ENCODE assay signal across 9 mouse cellular contexts in genomic region chr5:24739141-24739753, GRCm38 (mm10). TPM values are rescaled to one million over a fixed set of nuclear protein-coding genes. Genes with fewer than 3 reads are reported as not detected.
DNase-seq lines count a peak whose midpoint lies in the region; ATAC-seq and TF ChIP-seq lines count a peak whose summit lies in the region.
"Had no signal": no experiment of that assay in that cellular context is flagged by ENCODE, and none has a peak within 500 bp of the region (broad histone marks: within the 10 kb centered on the region; RNA-seq: fewer than 3 reads in every experiment).

No protein-coding gene starts in this region.

- no peaks in the 10 kb centered on the region for H3K4me1 ChIP-seq in intestine, postnatal 0 days (replicated peaks; ENCODE audit: control insufficient read depth, insufficient read depth, low read length)
- H3K4me1 ChIP-seq in limb, embryonic 15.5 days = peaks cover 21% of the 10 kb centered on the region

- H3K27ac ChIP-seq in intestine, postnatal 0 days (ENCODE audit: low read depth, low read length) = peak overlapping the region; percentile 55
- H3K27ac ChIP-seq in limb, embryonic 15.5 days = 0 out of 2 replicates have a peak overlapping the region, but pooled peaks have one; percentile 34

- H3K9me3 ChIP-seq in intestine, postnatal 0 days (ENCODE audit: control insufficient read depth) = no peaks in the 10 kb centered on the region
- H3K9me3 ChIP-seq in limb, embryonic 15.5 days = no peaks in the 10 kb centered on the region

- H3K27me3 ChIP-seq in intestine, postnatal 0 days (replicated peaks; ENCODE audit: control insufficient read depth, insufficient read depth, low read length) = no peaks in the 10 kb centered on the region
- no peaks in the 10 kb centered on the region for H3K27me3 ChIP-seq in limb, embryonic 15.5 days

- no peak for ATAC-seq in intestine, postnatal 0 days
- ATAC-seq in limb, embryonic 15.5 days (ENCODE audit: insufficient number of reproducible peaks, low FRiP score, low TSS enrichment, low read depth) = no peak
- ATAC-seq in neutrophil, adult 5-6 weeks (ENCODE audit: extremely low read depth, insufficient number of reproducible peaks, low FRiP score, poor library complexity, severe bottlenecking) = peak; percentile 56; the same call in 1 of the 2 replicates

- DNase-seq in urinary bladder, postnatal 14 days (ENCODE audit: low spot score) = peak; percentile 64
- DNase-seq in urinary bladder, adult 2 months (ENCODE audit: low spot score) = no peak
- peak; percentile 63 for DNase-seq in gastrocnemius, postnatal 25 days
- peak; percentile 33 to 45 for DNase-seq in thymus, postnatal 10 days (ENCODE audit: low spot score in 2 of 2)
- DNase-seq in embryo, embryonic 10 days (ENCODE audit: low spot score) = no peak

- WGBS in intestine, postnatal 0 days = 35% methylated on average over 15 of the region's 15 CpGs
- WGBS in limb, embryonic 15.5 days = 59% methylated on average over 15 of the region's 15 CpGs

- peak overlapping the region; percentile 21; the same call in 1 of the 2 replicates for H3K4me2 ChIP-seq in intestine, postnatal 0 days (replicated peaks; ENCODE audit: low read depth)
- H3K4me2 ChIP-seq in limb, embryonic 15.5 days = no peak overlapping the region

- TF ChIP-seq CTCF in intestine, postnatal 0 days (IDR thresholded peaks at IDR 0.05; ENCODE audit: low read depth) = no peak

- H3K36me3 ChIP-seq in intestine, postnatal 0 days (ENCODE audit: control insufficient read depth, insufficient read depth) = no peaks in the 10 kb centered on the region
- no peaks in the 10 kb centered on the region for H3K36me3 ChIP-seq in limb, embryonic 15.5 days

- H3K9ac ChIP-seq in intestine, postnatal 0 days (ENCODE audit: low read depth, low read length) = no peak overlapping the region
- H3K9ac ChIP-seq in limb, embryonic 15.5 days = no peak overlapping the region

- H3K4me3 ChIP-seq in intestine, postnatal 0 days (ENCODE audit: low read depth, low read length) = no peak overlapping the region
- H3K4me3 ChIP-seq in limb, embryonic 15.5 days = no peak overlapping the region

RNA-seq across cellular contexts. Expression of gene Wdr86, which starts 8.7 kb away (rescaled TPM):
- 0.62 and 0.98 TPM in 2 replicates for polyA plus RNA-seq in urinary bladder, adult 2 months (2012; rRNA removed)
- total RNA-seq in gastrocnemius, postnatal 25 days (2021) = not detected
- 2.7 and 2.9 TPM in 2 replicates for polyA plus RNA-seq in intestine, postnatal 0 days (2015; fragmentation: Nextera tagmentation; extraction: Ambion mirVana)
- 16.8 and 18.4 TPM in 2 replicates for polyA plus RNA-seq in limb, embryonic 15.5 days (2015; fragmentation: Nextera tagmentation; extraction: Ambion mirVana)
- 0.12 TPM in 1 of 2 replicates, not detected in the other for total RNA-seq in neutrophil, adult 5-6 weeks (2017)

RNA-seq across cellular contexts. Expression of gene Crygn, which starts 18.6 kb away (rescaled TPM):
- 3.0 TPM in 1 of 2 replicates, not detected in the other for polyA plus RNA-seq in urinary bladder, adult 2 months (2012; rRNA removed)
- not detected for total RNA-seq in gastrocnemius, postnatal 25 days (2021)
- polyA plus RNA-seq in intestine, postnatal 0 days (2015; fragmentation: Nextera tagmentation; extraction: Ambion mirVana) = 7.3 and 8.1 TPM in 2 replicates
- 2.6 TPM in 1 of 2 replicates, not detected in the other for polyA plus RNA-seq in limb, embryonic 15.5 days (2015; fragmentation: Nextera tagmentation; extraction: Ambion mirVana)
- 5.3 TPM in 1 of 2 replicates, not detected in the other for total RNA-seq in neutrophil, adult 5-6 weeks (2017)
- total RNA-seq: gastrocnemius, postnatal 4 days had no signal

RNA-seq across cellular contexts. Expression of gene Nub1, which starts 53.9 kb away (rescaled TPM):
- polyA plus RNA-seq in urinary bladder, adult 2 months (2012; rRNA removed) = 47.3 and 58.5 TPM in 2 replicates
- total RNA-seq in gastrocnemius, postnatal 25 days (2021) = 10 to 100 TPM; 21.9 to 23.0 TPM
- 18.0 and 19.4 TPM in 2 replicates for polyA plus RNA-seq in intestine, postnatal 0 days (2015; fragmentation: Nextera tagmentation; extraction: Ambion mirVana)
- polyA plus RNA-seq in limb, embryonic 15.5 days (2015; fragmentation: Nextera tagmentation; extraction: Ambion mirVana) = 31.3 and 32.9 TPM in 2 replicates
- 95.3 and 96.3 TPM in 2 replicates for total RNA-seq in neutrophil, adult 5-6 weeks (2017)

Comparison
In these comparisons a context has a peak if more than half of its experiments do, and no peak if none do; other contexts are left out.
1. DNase-seq: peak in urinary bladder, postnatal 14 days (single experiment), gastrocnemius, postnatal 25 days (single experiment) and thymus, postnatal 10 days (2 of 2); none in urinary bladder, adult 2 months (single experiment) and embryo, embryonic 10 days (single experiment).